Mouse (Mus musculus): ENCODE measurements around the gene Klhl24. TPM values are rescaled to one million over a fixed set of nuclear protein-coding genes. Genes with fewer than 3 reads are reported as not detected.

Klhl24 gene
- polyA plus RNA-seq (2021; fragmentation: Nextera tagmentation), result 18.9 and 24.0 TPM in 2 replicates
- long read RNA-seq, experiment 1, full-length matches to known transcripts, result 89 of 155 reads
- long read RNA-seq, experiment 1, partial matches to known transcripts, result 7 of 155 reads
- long read RNA-seq, experiment 1, other reads (novel, unspliced or antisense), result 59 of 155 reads
- long read RNA-seq, experiment 2, full-length matches to known transcripts, result 9 of 58 reads
- long read RNA-seq, experiment 2, partial matches to known transcripts, result 18 of 58 reads
- long read RNA-seq, experiment 2, other reads (novel, unspliced or antisense), result 31 of 58 reads

GRCm38 (mm10) chr16:20097069-20097710, at the start of gene Klhl24:
Gene Klhl24, plus strand, starts transcription at chr16:20097542.

GRCm38 (mm10) chr16:20140772-20141531, 43.6 kb downstream of the Klhl24 start, which contains the start of gene Yeats2:
Gene Yeats2, plus strand, starts transcription at chr16:20141063.

Other genes with a start within 250 kb of the Klhl24 start
- gene Klhl6, start 114.5 kb upstream of the Klhl24 start, polyA plus RNA-seq (2021; fragmentation: Nextera tagmentation), result 1.9 and 2.8 TPM in 2 replicates
- gene Yeats2, start 43.5 kb downstream of the Klhl24 start, polyA plus RNA-seq (2021; fragmentation: Nextera tagmentation), result 3.6 and 4.7 TPM in 2 replicates
- 39.7 and 48.3 TPM in 2 replicates for gene Map6d1, start 143.8 kb downstream of the Klhl24 start, polyA plus RNA-seq (2021; fragmentation: Nextera tagmentation)
- 41.9 and 51.6 TPM in 2 replicates for gene Parl, start 204.8 kb downstream of the Klhl24 start, polyA plus RNA-seq (2021; fragmentation: Nextera tagmentation)
- not detected in 2 replicates for gene Cyp2ab1, start 227.9 kb downstream of the Klhl24 start, polyA plus RNA-seq (2021; fragmentation: Nextera tagmentation)

Measured in left cerebral cortex, adult 6 months (tissue).